Mouse (Mus musculus): ENCODE measurements at regions not wholly inside any gene's neighbourhood (a gene's known extent, or its start where the extent isn't known, plus 50 kb on each side); places are given as distances from the start of the nearest gene placed in this dataset.

DNA sequence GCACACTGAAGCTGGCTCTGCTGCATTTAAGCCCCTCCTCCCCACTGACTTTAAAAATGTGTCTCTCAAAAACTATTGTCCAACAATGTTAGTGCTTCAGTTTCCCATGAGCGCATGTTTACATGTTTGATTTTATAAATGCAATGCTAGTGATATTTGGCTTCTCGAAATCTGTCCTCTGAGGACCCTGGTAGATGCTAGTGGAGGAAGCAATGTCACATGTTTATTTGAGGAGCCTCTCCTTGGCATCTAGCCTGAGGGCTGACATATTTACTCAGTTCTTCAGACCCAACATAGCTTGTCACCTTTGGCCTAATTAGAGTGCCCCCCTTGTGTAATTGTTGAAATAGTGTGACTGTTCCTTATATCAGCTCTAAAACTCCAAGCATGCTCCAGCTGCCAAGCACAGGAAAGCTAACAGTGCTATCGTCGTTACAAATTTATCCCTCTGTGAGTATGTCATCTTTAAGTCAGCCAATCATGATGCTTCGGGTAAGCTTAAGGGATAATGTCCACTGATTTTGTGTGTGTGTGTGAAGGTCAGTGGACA lies 400.3 kb downstream of the Slc4a3 start:
- TF ChIP-seq GATA1 (IDR thresholded peaks at IDR 0.05; ENCODE audit: borderline replicate concordance, low read length) = no peak
- no peak for TF ChIP-seq FLI1 (IDR thresholded peaks at IDR 0.05; ENCODE audit: low read length)
